Mouse (Mus musculus) spleen, embryonic (tissue): ENCODE measurements around the gene Ryr2.
"Not testable (repeated sequence)": the region's sequence is repeated elsewhere in the genome, so short reads cannot be mapped to it uniquely, and the experiment has no call there.

Experiments used
- CTCF ChIA-PET: fragments of 350-600 bp; sonication (Branson Sonifier 250); formaldehyde crosslinking; loops from one replicate; lab custom pipeline; 2022; lab: Charles Lee

Ryr2 gene

GRCm38 (mm10) chr13:12106662-12107632, at the start of gene Ryr2:
Ryr2 (minus strand) TSS chr13:12106945.
- CTCF ChIA-PET: interaction anchor here (0.6 kb wide), 2 partner anchors 22 to 58 kb away, joined by 4 to 6 read pairs; no protein-coding TSS in a partner anchor

DNA sequence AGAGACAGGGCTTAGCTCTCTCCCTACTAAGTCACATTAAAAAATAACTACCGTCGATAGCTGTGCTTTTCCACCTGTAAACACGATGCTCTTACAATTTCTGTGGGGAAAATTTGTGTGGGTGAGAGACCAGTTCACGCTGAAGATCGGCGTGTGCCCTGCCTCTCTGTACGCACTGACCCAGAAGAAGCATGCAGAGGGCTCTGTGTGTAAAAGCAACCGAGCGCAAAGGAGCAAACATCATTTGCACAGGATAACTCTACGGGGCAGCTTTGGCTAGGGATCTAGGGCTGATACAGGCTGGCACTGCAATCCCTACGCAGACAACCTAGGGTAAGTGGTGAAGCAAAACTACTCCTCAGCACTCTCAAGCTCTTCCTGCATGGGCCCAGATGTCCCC, 47.2 kb upstream of the Ryr2 start:
- CTCF ChIA-PET: no interaction called here

DNA sequence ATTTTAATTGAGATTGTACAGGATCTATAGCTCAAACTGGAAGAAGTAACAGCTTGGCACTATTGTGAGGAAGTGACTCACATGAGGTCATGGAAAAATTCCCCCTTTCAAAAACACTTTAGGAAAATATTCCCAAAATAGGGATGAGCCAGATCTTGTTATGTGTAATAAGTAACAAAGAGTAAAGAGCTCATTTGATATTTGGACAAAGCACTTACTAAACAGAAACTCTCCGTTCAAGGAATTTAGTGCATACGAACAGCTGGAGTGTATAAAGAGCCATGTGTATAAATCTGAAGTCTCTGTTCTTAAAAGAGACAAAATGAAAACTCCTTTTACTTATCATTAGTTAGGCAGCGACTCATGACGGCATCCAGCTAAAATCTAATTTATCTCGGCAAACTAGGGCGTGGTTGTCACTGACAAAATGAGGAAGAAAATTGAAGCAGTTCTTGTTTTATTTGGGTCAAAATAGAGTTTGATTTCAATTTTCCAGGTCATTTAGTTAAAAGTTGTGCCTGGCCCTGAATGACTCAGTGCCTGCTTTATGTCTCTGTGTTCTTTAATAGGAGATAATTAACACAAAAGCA, 40.3 kb upstream of the Ryr2 start:
- CTCF ChIA-PET: no interaction called here

DNA sequence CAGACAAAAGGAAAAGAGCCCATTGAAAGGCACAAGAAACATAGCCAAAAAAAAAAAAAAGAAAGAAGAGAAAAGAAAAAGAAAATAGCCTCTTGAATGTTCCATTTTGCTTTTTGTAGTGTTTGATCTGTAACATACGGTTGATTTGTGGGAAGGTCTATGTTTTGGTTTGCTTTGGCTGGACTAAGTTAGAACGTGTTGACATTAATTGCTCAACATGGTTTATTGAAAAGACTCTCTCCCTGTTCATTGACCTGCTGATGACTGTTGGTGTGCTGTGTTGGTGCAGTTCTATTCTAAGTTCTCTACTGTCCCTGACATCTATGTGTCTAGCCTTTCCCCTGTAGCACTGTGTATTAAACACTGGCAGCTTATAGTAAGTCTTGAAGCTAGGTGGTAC, 39.7 kb upstream of the Ryr2 start:
- CTCF ChIA-PET: no interaction called here

DNA sequence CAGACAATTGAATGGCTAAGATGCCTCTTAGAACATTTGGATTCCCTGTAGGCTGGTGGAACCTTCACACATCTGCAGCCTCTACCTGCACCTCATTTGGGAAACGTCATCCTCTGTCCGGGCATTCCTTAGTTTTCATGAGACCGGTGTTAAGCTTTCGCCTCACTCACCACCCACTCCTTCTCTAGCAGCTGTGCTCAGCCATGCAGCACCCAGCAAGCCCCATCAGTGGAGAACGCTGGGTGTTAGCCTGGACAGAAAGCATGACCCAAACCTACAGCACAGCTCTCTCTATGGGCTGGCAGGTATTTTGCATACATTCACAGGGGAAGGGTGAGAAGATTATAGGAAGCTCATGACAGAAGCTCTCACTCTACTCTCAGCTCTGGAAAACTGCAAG, 36.6 kb upstream of the Ryr2 start:
- CTCF ChIA-PET: no interaction called here

DNA sequence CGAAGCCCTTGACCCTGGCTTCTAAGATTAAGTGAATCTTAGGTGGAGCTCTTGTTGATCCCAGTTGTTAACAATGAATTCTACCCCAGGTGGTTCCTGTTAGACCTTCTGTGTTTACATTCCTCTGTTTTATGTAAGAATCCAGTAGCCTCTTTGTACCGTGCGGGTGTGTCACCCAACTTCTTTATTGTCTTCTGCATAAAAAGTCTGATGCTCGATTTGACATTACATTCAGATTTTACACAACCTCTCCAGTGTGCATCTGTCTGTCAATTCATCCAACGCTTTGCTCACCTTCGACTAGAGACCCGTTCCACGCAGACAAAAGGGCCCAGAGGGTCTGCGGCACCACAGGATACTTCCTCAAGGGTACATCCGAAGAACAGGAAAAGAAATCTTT, 29.7 kb upstream of the Ryr2 start:
- CTCF ChIA-PET: not testable (repeated sequence)

DNA sequence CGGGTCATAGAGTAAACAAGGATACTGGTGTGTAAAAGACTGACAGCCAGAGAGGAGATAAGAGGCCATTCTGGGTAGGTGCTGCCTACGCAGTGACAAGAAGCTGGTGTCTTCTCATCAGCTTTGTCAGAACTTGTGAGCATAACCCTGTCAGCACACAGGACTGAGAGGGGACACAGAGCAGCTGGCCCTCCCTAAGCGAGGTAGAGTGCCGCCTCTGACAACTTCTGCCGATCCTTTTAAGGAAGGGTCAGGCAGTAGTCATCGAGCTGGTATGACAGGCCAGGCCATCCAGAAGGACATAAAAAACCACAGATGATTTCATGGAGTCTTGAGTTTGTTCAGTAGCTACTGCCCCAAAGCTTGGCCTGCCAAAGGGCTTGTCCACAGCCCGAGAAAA, 26.8 kb upstream of the Ryr2 start:
- CTCF ChIA-PET: no interaction called here

DNA sequence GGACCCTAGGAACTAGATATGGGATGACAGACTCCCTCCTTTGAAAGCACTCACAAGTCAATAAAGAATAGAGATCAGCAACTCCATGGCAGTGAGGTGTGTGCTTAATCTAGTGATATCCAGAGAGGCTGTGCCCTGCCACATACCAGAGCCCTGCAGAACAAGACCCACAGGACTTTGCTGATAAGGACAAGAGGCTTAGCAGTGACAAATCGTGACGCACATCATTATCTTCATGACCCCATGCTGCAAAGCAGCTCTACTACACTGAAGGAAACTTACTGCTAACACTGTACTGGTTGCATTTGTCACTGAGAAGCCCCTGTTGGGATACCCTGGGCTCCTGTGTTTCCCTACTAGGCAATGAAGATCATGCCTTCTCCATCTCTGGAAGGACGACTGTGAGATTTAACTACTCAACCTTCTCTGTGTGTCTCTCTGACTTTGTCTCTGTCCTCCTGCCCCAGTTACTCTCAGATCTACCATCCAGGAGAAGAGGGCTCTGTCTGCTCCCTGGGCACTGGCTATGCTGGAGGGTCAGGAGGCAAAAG, 25.5 kb upstream of the Ryr2 start:
- CTCF ChIA-PET: no interaction called here

GRCm38 (mm10) chr13:12129121-12129520, 22.4 kb upstream of the Ryr2 start:
- CTCF ChIA-PET: interaction anchor here (0.7 kb wide), 1 partner anchor 22 kb away, joined by 6 read pairs; no protein-coding TSS in a partner anchor

- CTCF ChIA-PET: no interaction called here
Measured at GRCm38 (mm10) chr13:12126099-12126498, 19.4 kb upstream of the Ryr2 start.

DNA sequence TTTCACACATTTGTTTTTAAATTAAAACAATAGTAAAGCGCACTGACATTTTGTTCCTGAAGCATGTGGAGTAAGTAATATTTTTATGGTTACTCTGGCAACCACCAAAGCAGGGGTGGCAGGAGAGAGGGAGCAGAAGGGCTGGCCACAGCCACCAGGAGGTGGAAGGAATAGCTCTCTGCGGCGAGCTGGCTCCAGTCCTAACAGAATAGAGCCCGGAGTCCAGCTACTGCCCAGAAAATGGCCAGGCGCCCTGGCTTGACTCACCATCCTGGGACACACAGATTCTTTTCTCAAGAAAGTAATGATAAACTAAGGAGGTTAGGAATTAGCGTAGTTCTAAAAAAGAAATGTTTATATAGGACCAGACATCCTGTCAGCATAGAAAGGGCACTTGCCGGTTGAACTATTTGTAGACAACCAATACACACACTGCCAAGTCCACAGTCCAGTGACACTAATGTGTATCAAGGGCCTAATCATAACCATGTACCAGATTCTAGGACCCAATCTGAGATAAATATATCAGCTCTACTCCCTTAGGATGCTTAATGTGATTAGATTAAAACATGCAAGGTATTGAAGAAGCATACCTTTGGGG, 18.3 kb upstream of the Ryr2 start:
- CTCF ChIA-PET: interaction anchor here (0.6 kb wide), 1 partner anchor 756 kb away, joined by 3 read pairs; no protein-coding TSS in a partner anchor

- CTCF ChIA-PET: no interaction called here
Measured at GRCm38 (mm10) chr13:12115551-12115950, 8.8 kb upstream of the Ryr2 start.

GRCm38 (mm10) chr13:12114816-12115215, 8.1 kb upstream of the Ryr2 start:
- CTCF ChIA-PET: no interaction called here

DNA sequence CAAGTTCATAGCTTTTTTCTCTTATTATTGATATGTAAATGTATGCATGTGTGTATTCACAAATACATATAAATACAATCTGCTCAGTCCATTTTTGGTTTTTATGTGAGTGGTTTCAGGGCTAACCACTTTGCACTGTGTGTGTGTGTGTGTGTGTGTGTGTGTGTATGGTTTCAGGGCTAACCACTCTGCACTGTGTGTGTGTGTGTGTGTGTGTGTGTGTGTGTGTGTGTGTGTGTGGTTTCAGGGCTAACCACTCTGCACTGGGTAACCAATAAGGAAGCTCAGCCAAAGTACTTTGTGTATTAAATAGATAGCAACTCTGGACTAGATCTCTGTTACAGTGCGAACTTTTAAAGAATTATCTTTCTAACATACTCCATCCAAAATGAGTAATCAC, 2.2 kb upstream of the Ryr2 start:
- CTCF ChIA-PET: interaction anchor here (0.8 kb wide), 1 partner anchor 585 kb away, joined by 11 read pairs; no protein-coding TSS in a partner anchor

GRCm38 (mm10) chr13:12105830-12106628, 716 bp downstream of the Ryr2 start:
- CTCF ChIA-PET: no interaction called here

DNA sequence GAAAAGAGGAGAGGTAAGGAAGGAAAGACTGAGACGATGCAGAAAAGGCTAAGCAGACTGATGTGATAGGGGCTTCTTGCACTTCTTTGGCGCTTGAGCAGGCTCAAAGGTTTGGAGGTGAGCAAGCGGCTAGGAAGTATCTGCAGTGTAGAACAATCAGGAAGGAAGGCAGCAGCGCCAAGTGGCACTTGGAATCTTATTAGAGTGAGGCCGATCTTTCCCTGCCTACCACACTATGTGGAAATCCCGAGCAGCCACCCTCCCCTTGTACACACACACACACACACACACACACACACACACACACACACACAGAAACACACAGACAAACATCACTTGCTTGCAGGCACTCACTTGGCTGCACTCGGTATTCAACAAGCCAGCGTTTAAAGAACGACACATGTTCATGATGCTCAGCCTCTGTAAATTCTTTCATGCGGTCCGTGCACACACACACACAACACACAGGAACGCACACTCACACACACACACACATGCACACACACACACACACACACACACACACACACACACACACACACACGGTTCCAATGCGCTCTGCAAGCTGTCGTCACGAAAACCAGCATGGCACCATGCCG, 1.4 kb downstream of the Ryr2 start:
- CTCF ChIA-PET: no interaction called here

GRCm38 (mm10) chr13:12104318-12104717, 2.4 kb downstream of the Ryr2 start:
- CTCF ChIA-PET: no interaction called here

DNA sequence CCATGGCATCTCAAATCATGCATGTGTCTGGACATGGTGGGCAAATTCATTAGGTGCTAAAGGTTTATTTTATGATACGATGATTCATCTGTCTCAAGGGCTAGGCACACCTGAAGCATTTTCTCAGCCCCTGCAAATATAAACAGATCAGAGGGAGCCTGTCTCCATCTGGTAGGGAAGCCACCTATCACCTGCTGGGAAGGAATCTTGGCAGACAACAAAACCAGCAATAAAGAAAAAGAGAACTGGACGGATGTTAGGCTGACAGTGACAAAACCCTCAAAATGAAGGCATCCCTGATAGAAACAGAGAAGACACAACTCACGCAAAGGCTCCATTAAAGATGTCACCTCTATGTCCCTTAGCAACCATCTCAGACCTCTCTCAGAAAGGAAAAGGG, 3.7 kb downstream of the Ryr2 start:
- CTCF ChIA-PET: no interaction called here

- CTCF ChIA-PET: no interaction called here
Measured at GRCm38 (mm10) chr13:12099446-12099845, 7.3 kb downstream of the Ryr2 start.

GRCm38 (mm10) chr13:12098981-12099380, 7.8 kb downstream of the Ryr2 start:
- CTCF ChIA-PET: interaction anchor here (0.6 kb wide), 1 partner anchor 146 kb away, joined by 4 read pairs; no protein-coding TSS in a partner anchor
